Mouse (Mus musculus) kidney, adult 10 weeks (tissue): ENCODE measurements around the gene Gpkow. TPM values are rescaled to one million over a fixed set of nuclear protein-coding genes. Genes with fewer than 3 reads are reported as not detected.

Experiments used
- polyA plus RNA-seq: library from polyadenylated mRNA; stranded (reverse); fragments of 350-450 nt; fragmentation: Illumina TruSeq; extraction: RNeasy Lipid Tissue Mini Kit (QIAGEN cat#74804); gene quantifications from one replicate; pipeline ENCODE4 v1.2.3, GENCODE M21; 2014; ENCODE audit warnings: low read depth, low replicate concordance

Gpkow gene
- 39.1 TPM for polyA plus RNA-seq

GRCm38 (mm10) chrX:7696954-7697381 is at the start of gene Gpkow:
Gpkow (plus strand) TSS chrX:7697131.

GRCm38 (mm10) chrX:7657221-7657639 is 39.7 kb upstream of the Gpkow start, which contains the start of gene Prickle3:
Prickle3 (plus strand) TSS chrX:7657260.

GRCm38 (mm10) chrX:7670921-7671623 is 25.9 kb upstream of the Gpkow start, which contains the start of gene Plp2:
Plp2 (minus strand) TSS chrX:7671390.

GRCm38 (mm10) chrX:7680864-7681263 is 16.1 kb upstream of the Gpkow start, which contains the start of gene Magix:
Magix (minus strand) TSS chrX:7681251.

GRCm38 (mm10) chrX:7714135-7714899 is 17.4 kb downstream of the Gpkow start, which contains the start of gene Wdr45:
Wdr45 (plus strand) TSS chrX:7714333.

GRCm38 (mm10) chrX:7721514-7722281 is 24.8 kb downstream of the Gpkow start, which contains the start of gene Gm45208:
Gm45208 (plus strand) TSS chrX:7722245.

GRCm38 (mm10) chrX:7728215-7728921 is 31.4 kb downstream of the Gpkow start, which contains the start of gene Praf2:
Praf2 (plus strand) TSS chrX:7728439.

GRCm38 (mm10) chrX:7750432-7751116 is 53.6 kb downstream of the Gpkow start, which contains the start of gene Ccdc120:
Ccdc120 (minus strand) TSS chrX:7750905.

Other genes starting within 250 kb of the Gpkow start
- gene Foxp3, start 123.5 kb upstream of the Gpkow start, polyA plus RNA-seq, result not detected
- 0.12 TPM for gene Ppp1r3f, start 122.8 kb upstream of the Gpkow start, polyA plus RNA-seq
- 3.6 TPM for gene Ccdc22, start 91.6 kb upstream of the Gpkow start, polyA plus RNA-seq
- not detected for gene Cacna1f, start 90.0 kb upstream of the Gpkow start, polyA plus RNA-seq
- gene Syp, start 58.7 kb upstream of the Gpkow start, polyA plus RNA-seq, result 2.7 TPM
- 2.5 TPM for gene Prickle3, start 39.9 kb upstream of the Gpkow start, polyA plus RNA-seq
- gene Plp2, start 25.7 kb upstream of the Gpkow start, polyA plus RNA-seq, result 24.5 TPM
- gene Magix, start 15.9 kb upstream of the Gpkow start, polyA plus RNA-seq, result 4.0 TPM
- 9.5 TPM for gene Wdr45, start 17.2 kb downstream of the Gpkow start, polyA plus RNA-seq
- gene Gm45208, start 25.1 kb downstream of the Gpkow start, polyA plus RNA-seq, result not detected
- 13.1 TPM for gene Praf2, start 31.3 kb downstream of the Gpkow start, polyA plus RNA-seq
- 2.9 TPM for gene Ccdc120, start 53.8 kb downstream of the Gpkow start, polyA plus RNA-seq
- gene Tfe3, start 65.4 kb downstream of the Gpkow start, polyA plus RNA-seq, result 4.9 TPM
- 15.7 TPM for gene Gripap1, start 92.6 kb downstream of the Gpkow start, polyA plus RNA-seq
- not detected for gene Kcnd1, start 125.2 kb downstream of the Gpkow start, polyA plus RNA-seq
- gene Otud5, start 144.2 kb downstream of the Gpkow start, polyA plus RNA-seq, result 22.2 TPM
- gene Pim2, start 181.1 kb downstream of the Gpkow start, polyA plus RNA-seq, result 5.3 TPM
- gene Slc35a2, start 186.9 kb downstream of the Gpkow start, polyA plus RNA-seq, result 6.8 TPM
- gene Pqbp1, start 202.1 kb downstream of the Gpkow start, polyA plus RNA-seq, result 13.5 TPM
- gene Timm17b, start 202.2 kb downstream of the Gpkow start, polyA plus RNA-seq, result 3.1 TPM
- not detected for gene Gm10491, start 210.7 kb downstream of the Gpkow start, polyA plus RNA-seq
- gene Gm10490, start 212.4 kb downstream of the Gpkow start, polyA plus RNA-seq, result not detected
- not detected for gene Pcsk1n, start 222.7 kb downstream of the Gpkow start, polyA plus RNA-seq
- not detected for gene Eras, start 231.5 kb downstream of the Gpkow start, polyA plus RNA-seq